ENCODE assay signal across 14 mouse cellular contexts in genomic region chr8:98706122-98706521, GRCm38 (mm10).
"Had no signal": no experiment of that assay in that cellular context is flagged by ENCODE, and none has a peak within 500 bp of the region (broad histone marks: within the 10 kb centered on the region; RNA-seq: fewer than 3 reads in every experiment).

No protein-coding gene starts in this region.

- H3K9me3 ChIP-seq: limb, embryonic 13.5 days; midbrain, embryonic 12.5 days; neural tube, embryonic 13.5 days had no signal

- H3K9ac ChIP-seq: limb, embryonic 13.5 days; liver, embryonic 14.5 days; midbrain, embryonic 12.5 days; neural tube, embryonic 13.5 days had no signal

- DNase-seq: kidney, adult 11 months; kidney, postnatal 10 days; kidney, postnatal 4 days; left cerebral cortex, postnatal 4 days; lung, adult 18-20 months; lung, postnatal 36 days; right cerebral cortex, adult 18-20 months; right cerebral cortex, postnatal 25 days; thymus, postnatal 4 days had no signal

- H3K27ac ChIP-seq: layer of hippocampus, adult 2 months; limb, embryonic 13.5 days; liver, embryonic 14.5 days; midbrain, embryonic 12.5 days; neural tube, embryonic 13.5 days had no signal

- H3K4me1 ChIP-seq: limb, embryonic 13.5 days; neural tube, embryonic 13.5 days had no signal

- H3K4me2 ChIP-seq: limb, embryonic 13.5 days; midbrain, embryonic 12.5 days; neural tube, embryonic 13.5 days had no signal

- H3K4me3 ChIP-seq: layer of hippocampus, adult 2 months; limb, embryonic 13.5 days; midbrain, embryonic 12.5 days; neural tube, embryonic 13.5 days had no signal

- H3K36me3 ChIP-seq: limb, embryonic 13.5 days; midbrain, embryonic 12.5 days; neural tube, embryonic 13.5 days had no signal

- H3K27me3 ChIP-seq: limb, embryonic 13.5 days; midbrain, embryonic 12.5 days; neural tube, embryonic 13.5 days had no signal
